In the genomic region with DNA sequence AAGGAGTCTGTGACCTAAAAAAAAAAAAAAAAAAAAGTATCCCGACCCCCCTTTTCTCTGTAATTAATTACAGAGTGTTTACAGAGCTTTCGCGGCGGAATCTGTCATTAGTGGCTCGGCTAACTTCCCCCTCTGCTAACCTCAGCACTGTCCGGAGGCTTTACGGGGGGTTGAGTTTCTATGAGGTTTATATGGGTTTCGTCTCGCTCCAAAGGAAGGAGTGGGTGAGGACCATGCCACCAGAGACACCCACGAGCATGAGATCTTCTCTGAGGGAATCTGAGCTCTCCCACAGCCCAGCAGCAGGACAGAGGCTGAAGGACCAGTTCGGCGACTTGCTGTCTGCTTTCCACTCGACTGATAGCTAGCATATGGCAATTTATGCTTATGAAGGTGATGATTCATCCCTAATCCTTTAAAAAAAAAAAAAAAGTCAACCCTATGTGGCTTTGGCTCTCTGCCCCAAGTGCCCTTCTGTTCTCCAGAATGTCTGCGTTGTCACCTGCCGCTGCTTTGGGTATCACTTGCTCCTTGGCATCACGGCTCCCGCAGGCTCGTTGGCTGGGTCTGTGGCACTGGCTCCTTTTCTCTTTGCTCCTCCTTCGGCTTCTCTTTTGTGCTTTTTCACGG, we compare ENCODE assay signal across 8 mouse cellular contexts. TPM values are rescaled to one million over a fixed set of nuclear protein-coding genes. Genes with fewer than 3 reads are reported as not detected.
DNase-seq lines count a peak whose midpoint lies in the region; ATAC-seq and TF ChIP-seq lines count a peak whose summit lies in the region.

No protein-coding gene starts in this region.

- H3K4me2 ChIP-seq in heart, postnatal 0 days (ENCODE audit: low read depth, low read length) = peak overlapping the region; percentile 29
- H3K4me2 ChIP-seq in hindbrain, embryonic 12.5 days (replicated peaks) = peak overlapping the region; percentile 30; the same call in 1 of the 2 replicates
- peak overlapping the region; percentile 44 for H3K4me2 ChIP-seq in lung, embryonic 15.5 days
- peak overlapping the region; percentile 35 for H3K4me2 ChIP-seq in stomach, embryonic 14.5 days (replicated peaks; ENCODE audit: low read depth, low read length)

- TF ChIP-seq EP300 in heart, postnatal 0 days (IDR thresholded peaks at IDR 0.05; ENCODE audit: low read depth) = no peak
- TF ChIP-seq EP300 in heart, adult 2 months (IDR thresholded peaks at IDR 0.05; ENCODE audit: insufficient read depth, low read depth, low read length) = no peak

- TF ChIP-seq POLR2A in heart, adult 2 months (IDR thresholded peaks at IDR 0.05; ENCODE audit: insufficient read depth, low read depth, low read length) = no peak

- no peak for DNase-seq in heart, postnatal 0 days (ENCODE audit: low spot score)
- no peak for DNase-seq in heart, adult 2 months
- DNase-seq in B cell, adult 2 months = peak; percentile 24 to 37
- DNase-seq in cerebellum, adult 18-20 months = peak; percentile 87 to 89
- no peak for DNase-seq in heart, adult 11 months

- intact Hi-C loops in heart, adult 2 months (cut with DNase I) = no loop called here

- H3K4me3 ChIP-seq in heart, postnatal 0 days (ENCODE audit: low read depth, low read length) = no peak overlapping the region
- H3K4me3 ChIP-seq in heart, adult 2 months = no peak overlapping the region
- H3K4me3 ChIP-seq in hindbrain, embryonic 12.5 days = no peak overlapping the region
- H3K4me3 ChIP-seq in lung, embryonic 15.5 days = peak overlapping the region; percentile 8
- H3K4me3 ChIP-seq in stomach, embryonic 14.5 days (ENCODE audit: low read depth, low read length) = no peak overlapping the region; the same call in 1 of the 2 replicates

- no peak overlapping the region for H3K27ac ChIP-seq in heart, postnatal 0 days (ENCODE audit: low read depth)
- no peak overlapping the region for H3K27ac ChIP-seq in heart, adult 2 months
- no peak overlapping the region for H3K27ac ChIP-seq in hindbrain, embryonic 12.5 days
- H3K27ac ChIP-seq in lung, embryonic 15.5 days = no peak overlapping the region
- no peak overlapping the region for H3K27ac ChIP-seq in stomach, embryonic 14.5 days (ENCODE audit: low read length)

- TF ChIP-seq CTCF in heart, postnatal 0 days (IDR thresholded peaks at IDR 0.05; ENCODE audit: low read depth) = no peak
- TF ChIP-seq CTCF in heart, adult 2 months (IDR thresholded peaks at IDR 0.05) = no peak

- H3K27me3 ChIP-seq in heart, postnatal 0 days (ENCODE audit: control insufficient read depth, insufficient read depth, low read length) = no peaks in the 10 kb centered on the region
- no peaks in the 10 kb centered on the region for H3K27me3 ChIP-seq in heart, adult 2 months (ENCODE audit: control insufficient read depth, insufficient read depth, low read length)
- peaks cover 11% of the 10 kb centered on the region for H3K27me3 ChIP-seq in hindbrain, embryonic 12.5 days
- H3K27me3 ChIP-seq in lung, embryonic 15.5 days = peaks cover 13% of the 10 kb centered on the region; the same call in 1 of the 2 replicates
- no peaks in the 10 kb centered on the region for H3K27me3 ChIP-seq in stomach, embryonic 14.5 days (ENCODE audit: control insufficient read depth, insufficient read depth, low read length)

- no peaks in the 10 kb centered on the region for H3K79me2 ChIP-seq in heart, adult 2 months (replicated peaks; ENCODE audit: control insufficient read depth, insufficient read depth, low read length)

- H3K9me3 ChIP-seq in heart, postnatal 0 days (replicated peaks; ENCODE audit: control insufficient read depth, low read length) = no peaks in the 10 kb centered on the region
- no peaks in the 10 kb centered on the region for H3K9me3 ChIP-seq in hindbrain, embryonic 12.5 days (replicated peaks)
- H3K9me3 ChIP-seq in lung, embryonic 15.5 days = no peaks in the 10 kb centered on the region
- H3K9me3 ChIP-seq in stomach, embryonic 14.5 days (ENCODE audit: control insufficient read depth, low read depth, low read length) = no peaks in the 10 kb centered on the region

- no peaks in the 10 kb centered on the region for H3K36me3 ChIP-seq in heart, postnatal 0 days (replicated peaks; ENCODE audit: control insufficient read depth, insufficient read depth, low read length)
- no peaks in the 10 kb centered on the region for H3K36me3 ChIP-seq in heart, adult 2 months (ENCODE audit: control insufficient read depth, insufficient read depth, low read length)
- H3K36me3 ChIP-seq in hindbrain, embryonic 12.5 days = no peaks in the 10 kb centered on the region
- H3K36me3 ChIP-seq in lung, embryonic 15.5 days = no peaks in the 10 kb centered on the region
- H3K36me3 ChIP-seq in stomach, embryonic 14.5 days (ENCODE audit: control insufficient read depth, insufficient read depth, low read length) = no peaks in the 10 kb centered on the region

- no peaks in the 10 kb centered on the region for H3K4me1 ChIP-seq in heart, postnatal 0 days (ENCODE audit: control insufficient read depth, insufficient read depth)
- no peaks in the 10 kb centered on the region for H3K4me1 ChIP-seq in heart, adult 2 months (ENCODE audit: control insufficient read depth, insufficient read depth, low read length)
- no peaks in the 10 kb centered on the region; the same call in 1 of the 2 replicates for H3K4me1 ChIP-seq in hindbrain, embryonic 12.5 days
- peaks cover 13% of the 10 kb centered on the region for H3K4me1 ChIP-seq in lung, embryonic 15.5 days
- peaks cover 6% of the 10 kb centered on the region; the same call in 1 of the 2 replicates for H3K4me1 ChIP-seq in stomach, embryonic 14.5 days (ENCODE audit: control insufficient read depth, insufficient read depth, low read length)

- 38% methylated on average over 20 of the region's 20 CpGs for WGBS in heart, postnatal 0 days
- 44% methylated on average over 20 of the region's 20 CpGs for WGBS in heart, adult 2 months
- WGBS in hindbrain, embryonic 12.5 days = 28% methylated on average over 20 of the region's 20 CpGs
- WGBS in lung, embryonic 15.5 days = 4% methylated on average over 20 of the region's 20 CpGs
- WGBS in stomach, embryonic 14.5 days = 4% methylated on average over 20 of the region's 20 CpGs

- no peak overlapping the region for H3K9ac ChIP-seq in heart, postnatal 0 days (replicated peaks; ENCODE audit: low read depth, low read length)
- no peak overlapping the region for H3K9ac ChIP-seq in heart, adult 2 months (ENCODE audit: low read depth, low read length)
- no peak overlapping the region for H3K9ac ChIP-seq in hindbrain, embryonic 12.5 days
- no peak overlapping the region for H3K9ac ChIP-seq in lung, embryonic 15.5 days
- H3K9ac ChIP-seq in stomach, embryonic 14.5 days (replicated peaks; ENCODE audit: low read depth, low read length) = no peak overlapping the region

- no peak for ATAC-seq in heart, postnatal 0 days (ENCODE audit: insufficient read depth, low read depth)
- no peak for ATAC-seq in hindbrain, embryonic 12.5 days (ENCODE audit: low FRiP score)
- ATAC-seq in lung, embryonic 15.5 days (ENCODE audit: borderline replicate concordance, extremely low read depth, low FRiP score, low TSS enrichment) = no peak
- no peak for ATAC-seq in stomach, embryonic 14.5 days (ENCODE audit: insufficient number of reproducible peaks, insufficient read depth, low FRiP score, low read depth)

RNA-seq across cellular contexts. Expression of gene Jarid2, which starts 55.8 kb away (rescaled TPM):
- 10.2 and 20.1 TPM in 2 replicates for total RNA-seq in heart, postnatal 0 days (2014; rRNA removed; ENCODE audit: low replicate concordance)
- 15.9 and 17.7 TPM in 2 replicates for polyA plus RNA-seq in heart, postnatal 0 days (2015; fragmentation: Nextera tagmentation; extraction: Ambion mirVana)
- total RNA-seq in heart, adult 2 months (2021) = 10 to 100 TPM; 20.2 to 24.5 TPM
- polyA plus RNA-seq in heart, adult 2 months (2012; rRNA removed) = 7.3 and 11.5 TPM in 2 replicates
- 84.6 and 92.4 TPM in 2 replicates for polyA plus RNA-seq in hindbrain, embryonic 12.5 days (2016; fragmentation: Nextera tagmentation; extraction: Ambion mirVana)
- polyA plus RNA-seq in lung, embryonic 15.5 days (2015; fragmentation: Nextera tagmentation; extraction: Ambion mirVana) = 22.5 and 23.6 TPM in 2 replicates
- 26.5 and 27.3 TPM in 2 replicates for polyA plus RNA-seq in stomach, embryonic 14.5 days (2014; fragmentation: Nextera tagmentation; extraction: Ambion mirVana)

Comparison
In these comparisons a context has a peak if more than half of its experiments do, and no peak if none do; other contexts are left out.
1. DNase-seq: peak in B cell, adult 2 months (2 of 2) and cerebellum, adult 18-20 months (2 of 2); none in heart, postnatal 0 days (single experiment), heart, adult 2 months (0 of 2) and heart, adult 11 months (single experiment).
2. Peak in every context shown above with its lines, with median percentiles within 50 percentile points of each other: H3K4me2 ChIP-seq.